Mouse (Mus musculus): Measurements from ENCODE around the gene Nfkb1. TPM values are rescaled to one million over a fixed set of nuclear protein-coding genes. Genes with fewer than 3 reads are reported as not detected.

Gene Nfkb1
- total and polyA plus RNA-seq, 3 experiments = 271 to 369 (median 346) TPM

GRCm38 (mm10) chr3:135722104-135722503 is 30.8 kb upstream of the Nfkb1 start (continued):
- TF ChIP-seq KAT2A (IDR thresholded peaks at IDR 0.05; ENCODE audit: insufficient replicate concordance, low read length) = no peak
- 0 out of 2 replicates have a peak, but pooled peaks have one; percentile 56 for TF ChIP-seq MYC (IDR thresholded peaks at IDR 0.05; ENCODE audit: low read depth, low read length)
- no peak for TF ChIP-seq ELF1 (IDR thresholded peaks at IDR 0.05; ENCODE audit: low read depth, low read length)
- TF ChIP-seq MAZ (IDR thresholded peaks at IDR 0.05; ENCODE audit: low read depth, low read length) = no peak
- peak; percentile 80 for TF ChIP-seq MAFK (IDR thresholded peaks at IDR 0.05; ENCODE audit: insufficient replicate concordance, low read length)
- peak; percentile 94 for TF ChIP-seq EP300 (IDR thresholded peaks at IDR 0.05; ENCODE audit: low read length)
- TF ChIP-seq NELFE (IDR thresholded peaks at IDR 0.05; ENCODE audit: low read depth, low read length) = no peak
- no peak for TF ChIP-seq HCFC1 (IDR thresholded peaks at IDR 0.05; ENCODE audit: low read depth, low read length)
- TF ChIP-seq CHD2 (IDR thresholded peaks at IDR 0.05; ENCODE audit: low read length) = 0 out of 2 replicates have a peak, but pooled peaks have one; percentile 44
- peak; percentile 84 for TF ChIP-seq IRF4 (IDR thresholded peaks at IDR 0.05; ENCODE audit: low read depth, low read length)
- no peak for TF ChIP-seq ZMIZ1 (IDR thresholded peaks at IDR 0.05; ENCODE audit: low read depth, low read length)
- TF ChIP-seq ETS1 (conservative IDR thresholded peaks at IDR 0.05; ENCODE audit: low read depth, low read length) = peak; percentile 95
- no peak for TF ChIP-seq CTCF (conservative IDR thresholded peaks at IDR 0.05 in 1 of 2, IDR thresholded peaks at IDR 0.05 in 1 of 2; ENCODE audit: low read depth in 2 of 2, low read length in 2 of 2)
- TF ChIP-seq SIN3A (IDR thresholded peaks at IDR 0.05; ENCODE audit: low read length) = peak; percentile 67; the same call in 1 of the 2 replicates
- peak; percentile 86 for TF ChIP-seq BHLHE40 (IDR thresholded peaks at IDR 0.05; ENCODE audit: low read depth, low read length)
- peak; percentile 67 for TF ChIP-seq JUN (IDR thresholded peaks at IDR 0.05; ENCODE audit: insufficient read depth, low read depth, low read length)

- no peak overlapping the region for H3K4me3 ChIP-seq (replicated peaks in 1 of 3; ENCODE audit: low read depth in 2 of 3, low read length in 2 of 3, poor library complexity in 1 of 3)
- TF ChIP-seq USF1 (IDR thresholded peaks at IDR 0.05; ENCODE audit: low read depth, low read length) (no peak), TBP (conservative IDR thresholded peaks at IDR 0.05; ENCODE audit: low read depth, low read length) (no peak), UBTF (IDR thresholded peaks at IDR 0.05; ENCODE audit: low read depth, low read length) (no peak), RCOR1 (conservative IDR thresholded peaks at IDR 0.05; ENCODE audit: low read depth, low read length) (no peak), RAD21 (IDR thresholded peaks at IDR 0.05; ENCODE audit: low read depth, low read length) (no peak), EP300 (IDR thresholded peaks at IDR 0.05; ENCODE audit: low read length) (peak; percentile 81), USF2 (conservative IDR thresholded peaks at IDR 0.05; ENCODE audit: low read depth, low read length) (no peak), SMC3 (IDR thresholded peaks at IDR 0.05; ENCODE audit: low read depth, low read length) (no peak), IRF4 (IDR thresholded peaks at IDR 0.05; ENCODE audit: low read depth, low read length) (peak; percentile 62), BHLHE40 (IDR thresholded peaks at IDR 0.05; ENCODE audit: low read depth, low read length) (no peak), ETS1 (conservative IDR thresholded peaks at IDR 0.05; ENCODE audit: low read depth, low read length) (0 out of 2 replicates have a peak, but pooled peaks have one; percentile 37), CHD1 (IDR thresholded peaks at IDR 0.05; ENCODE audit: low read depth, low read length) (0 out of 2 replicates have a peak, but pooled peaks have one; percentile 35), NRF1 (IDR thresholded peaks at IDR 0.05; ENCODE audit: low read depth, low read length) (no peak), JUND (conservative IDR thresholded peaks at IDR 0.05; ENCODE audit: low read depth, low read length) (0 out of 2 replicates have a peak, but pooled peaks have one; percentile 45), JUN (IDR thresholded peaks at IDR 0.05; ENCODE audit: insufficient read depth, low read depth, low read length) (peak; percentile 45; the same call in 1 of the 2 replicates), GABPA (IDR thresholded peaks at IDR 0.05; ENCODE audit: insufficient replicate concordance, low read depth, low read length) (no peak), ZMIZ1 (IDR thresholded peaks at IDR 0.05; ENCODE audit: low read depth, low read length) (no peak), NELFE (IDR thresholded peaks at IDR 0.05; ENCODE audit: low read depth, low read length) (no peak)
- H3K79me2 ChIP-seq (replicated peaks; ENCODE audit: control insufficient read depth, extremely low read depth, insufficient read depth, poor library complexity, severe bottlenecking) = no peaks in the 10 kb centered on the region
- in situ Hi-C loops (cut with MboI; ENCODE audit: low pct_ligation_motif_present, low pct_unique_long_range_greater_than_20kb, low sequenced_read_pairs) (loop anchor here (10.0 kb wide), 1 partner anchor 115 kb away; no protein-coding TSS in a partner anchor), dilution Hi-C loops (cut with MboI; ENCODE audit: extremely low pct_ligation_motif_present, extremely low pct_unique_long_range_greater_than_20kb, low sequenced_read_pairs) (no loop called here)
- no peak overlapping the region for H3K4me2 ChIP-seq (ENCODE audit: insufficient read depth, low read depth, poor library complexity, severe bottlenecking)
- no peaks in the 10 kb centered on the region for H3K27me3 ChIP-seq (replicated peaks)
- no peak overlapping the region for H3K27ac ChIP-seq (ENCODE audit: insufficient read depth, low read depth)
- no peak overlapping the region for H3K9ac ChIP-seq (ENCODE audit: insufficient read depth, low read depth)
- H3K36me3 ChIP-seq (replicated peaks in 1 of 2; ENCODE audit: control insufficient read depth in 1 of 2, insufficient read depth in 1 of 2, low read length in 1 of 2) = no peaks in the 10 kb centered on the region
- peak; percentile 38 for DNase-seq (ENCODE audit: extremely low read depth)
- H3K9me3 ChIP-seq (replicated peaks; ENCODE audit: low read length) = no peaks in the 10 kb centered on the region
- peaks cover 19 to 56% of the 10 kb centered on the region in 2 experiments for H3K4me1 ChIP-seq (ENCODE audit: control insufficient read depth in 1 of 2, insufficient read depth in 2 of 2)
Observed at GRCm38 (mm10) chr3:135719969-135720368, 28.6 kb upstream of the Nfkb1 start.

Measured in CH12.LX (cell line).